Mouse (Mus musculus) urinary bladder, postnatal 36 days (tissue): ENCODE data around the gene Gramd4.

Source experiments
- DNase-seq, 2 experiments: peaks; one replicate each; pipeline ENCODE4 v3.0.0; 2022; ENCODE audit warnings: low spot score in 2 of 2, mixed read lengths in 1 of 2

Gene Gramd4

DNA sequence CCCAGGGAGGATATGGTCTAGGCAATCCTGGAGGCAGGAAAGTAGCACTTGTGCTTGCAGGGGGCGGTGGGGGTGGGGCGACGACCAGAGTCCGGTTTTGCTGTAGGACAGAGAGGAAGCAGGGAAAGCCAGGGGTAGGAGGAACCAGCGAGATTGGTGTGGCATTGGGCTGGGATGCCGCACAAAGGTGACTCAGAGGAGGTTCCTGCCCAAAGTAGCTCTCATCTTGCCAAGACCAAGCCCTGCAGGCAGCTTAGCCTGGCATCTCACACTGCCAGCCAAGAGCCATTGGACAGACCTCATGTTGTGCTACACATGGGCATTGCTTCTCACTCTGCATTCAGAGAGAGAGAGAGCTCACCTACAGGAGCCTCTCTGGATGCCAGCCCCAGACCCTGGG is at the start of gene Gramd4:
TSS of gene Gramd4 (plus strand) at position 283 of the 400 bp plus-strand sequence.
- DNase-seq = no peak

DNA sequence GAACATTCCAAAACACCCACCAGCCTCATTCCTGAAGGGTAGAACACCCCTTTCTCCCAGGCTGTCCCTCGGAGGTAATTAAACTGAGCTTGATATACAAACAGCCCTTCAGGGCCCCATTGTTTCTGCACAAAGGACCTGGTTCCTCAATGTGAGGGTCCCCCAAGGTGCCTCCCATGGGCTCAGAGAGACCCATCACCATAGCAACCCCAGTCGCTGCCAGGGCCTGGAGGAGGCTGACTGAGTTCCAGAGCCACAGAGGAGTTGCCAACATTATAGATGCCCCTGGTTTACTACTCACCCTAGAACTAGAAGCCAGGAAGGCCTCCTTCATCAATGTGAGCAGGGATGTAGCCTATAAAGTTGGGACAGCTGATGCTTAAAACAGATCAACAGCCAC is 44.4 kb upstream of the Gramd4 start:
- DNase-seq = no peak

DNA sequence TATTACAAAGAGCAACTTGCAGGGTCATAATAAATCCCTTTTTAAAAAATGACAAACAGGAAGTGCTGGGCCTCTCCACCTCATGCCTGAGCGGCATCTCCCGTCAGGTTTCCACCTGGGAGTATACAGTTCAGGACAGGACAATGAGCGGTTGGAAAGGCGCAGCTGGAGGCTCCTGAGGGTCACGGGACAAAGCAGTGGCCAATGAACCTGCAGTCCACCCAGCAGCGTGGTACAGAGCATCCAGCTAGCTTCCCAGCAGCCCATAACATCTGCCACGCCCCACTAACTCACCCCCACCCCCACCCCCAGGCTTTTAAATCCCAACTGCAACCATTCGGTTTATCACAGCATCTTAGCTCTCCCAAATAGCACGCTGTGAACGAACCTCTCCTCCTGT is 43.8 kb upstream of the Gramd4 start:
- no peak for DNase-seq

DNA sequence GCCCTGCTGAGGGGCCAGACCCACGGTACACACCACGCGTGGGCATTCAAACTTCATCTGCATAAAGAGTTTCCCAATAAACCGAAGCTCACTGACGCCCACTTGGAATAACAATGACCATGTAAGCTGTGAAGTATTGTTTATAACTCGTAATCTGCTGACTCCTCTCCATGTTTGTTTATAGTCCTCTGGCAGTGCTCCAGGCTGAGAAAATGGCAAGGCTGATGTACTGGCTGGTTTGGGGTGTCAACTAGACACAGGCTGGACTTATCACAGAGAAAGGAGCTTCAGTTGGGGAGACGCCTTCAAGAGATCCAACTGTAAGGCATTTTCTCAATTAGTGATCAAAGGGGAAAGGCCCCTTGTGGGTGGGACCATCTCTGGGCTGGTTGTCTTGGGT is 42.5 kb upstream of the Gramd4 start:
- no peak for DNase-seq

DNA sequence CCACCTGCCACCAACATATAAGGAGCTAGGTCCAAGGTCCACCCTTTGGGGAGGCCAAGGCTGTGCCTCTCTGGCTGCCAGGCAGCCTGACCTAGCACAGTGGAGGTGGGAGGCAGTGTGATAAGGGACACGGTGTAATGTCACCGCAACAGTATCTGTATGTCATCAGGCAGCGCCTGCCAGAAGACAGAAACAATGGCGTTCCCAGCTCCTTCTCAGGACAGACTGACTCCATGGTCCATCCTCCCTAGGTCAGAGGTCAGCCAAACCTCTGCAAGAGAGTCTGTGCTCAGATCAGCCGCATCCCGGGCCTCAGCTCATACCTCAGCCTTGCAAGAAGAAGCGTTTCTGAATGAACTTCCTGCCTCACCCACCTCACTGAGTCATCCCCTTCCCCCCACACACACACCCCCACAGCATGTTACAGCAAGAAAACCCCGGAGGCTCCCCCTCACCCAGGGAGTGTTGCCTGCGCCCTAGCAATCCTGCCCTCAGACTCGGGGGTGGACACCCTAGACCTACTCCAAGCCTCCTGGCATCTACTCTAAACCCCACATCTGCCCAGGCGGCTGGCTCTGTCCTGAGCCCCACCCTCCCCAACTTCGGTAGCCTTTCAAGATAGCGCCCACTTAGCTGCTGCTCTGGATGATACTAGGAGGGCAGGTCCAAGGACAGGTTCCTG is 41.5 kb upstream of the Gramd4 start:
- no peak for DNase-seq

DNA sequence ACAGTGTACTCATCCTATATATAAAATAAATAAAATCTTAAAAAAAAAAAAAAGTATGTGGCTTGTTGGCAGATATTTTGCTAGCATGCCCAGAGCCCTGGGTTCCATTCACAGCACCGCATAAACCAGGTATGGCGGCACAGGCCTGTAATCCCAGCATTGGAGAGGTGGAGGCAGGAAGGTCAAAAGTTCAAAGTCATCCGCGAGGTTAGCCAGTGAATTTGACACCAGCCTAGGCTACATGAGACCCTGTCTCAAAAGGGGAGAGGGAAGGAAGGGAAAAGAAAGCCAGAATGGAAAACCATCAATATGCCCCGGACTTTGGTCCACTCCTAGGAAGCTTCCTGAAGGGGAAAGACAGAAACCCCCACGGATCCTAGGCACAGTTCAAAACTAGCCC is 40.2 kb upstream of the Gramd4 start:
- DNase-seq = no peak

DNA sequence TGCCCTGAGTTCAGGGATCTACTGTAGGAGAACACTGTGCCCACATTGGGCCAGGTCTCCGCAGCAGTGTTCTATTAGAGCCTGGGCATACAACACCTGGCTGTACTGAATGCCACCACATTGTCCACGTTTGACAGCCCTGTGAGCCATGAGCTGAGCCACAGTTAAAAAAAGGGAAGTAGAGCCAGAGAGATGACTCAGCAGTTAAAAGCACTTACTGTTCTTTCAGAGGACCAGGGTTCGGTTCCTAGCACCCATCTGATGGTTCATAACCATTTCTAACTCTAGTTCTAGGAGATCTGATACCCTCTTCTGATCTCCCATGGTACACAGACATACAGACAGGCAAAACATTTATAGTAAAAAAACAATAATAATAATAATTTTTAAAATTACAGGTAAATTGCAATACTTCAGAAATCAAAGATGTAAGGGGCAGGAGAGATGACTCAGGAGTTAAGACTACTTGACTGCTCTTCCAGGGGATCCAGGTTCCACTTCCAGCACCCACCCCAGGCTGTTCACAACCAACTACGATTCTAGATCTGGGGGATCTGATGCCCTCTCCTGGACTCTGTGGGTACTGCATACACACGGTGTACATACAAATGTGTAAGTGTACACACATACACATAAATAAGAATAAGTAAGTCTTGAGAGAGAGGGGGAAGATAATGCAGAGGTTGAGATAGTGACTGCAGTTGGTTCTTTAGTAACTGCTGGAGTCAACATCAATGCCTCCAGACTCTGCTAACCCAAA is 38.6 kb upstream of the Gramd4 start:
- no peak for DNase-seq

DNA sequence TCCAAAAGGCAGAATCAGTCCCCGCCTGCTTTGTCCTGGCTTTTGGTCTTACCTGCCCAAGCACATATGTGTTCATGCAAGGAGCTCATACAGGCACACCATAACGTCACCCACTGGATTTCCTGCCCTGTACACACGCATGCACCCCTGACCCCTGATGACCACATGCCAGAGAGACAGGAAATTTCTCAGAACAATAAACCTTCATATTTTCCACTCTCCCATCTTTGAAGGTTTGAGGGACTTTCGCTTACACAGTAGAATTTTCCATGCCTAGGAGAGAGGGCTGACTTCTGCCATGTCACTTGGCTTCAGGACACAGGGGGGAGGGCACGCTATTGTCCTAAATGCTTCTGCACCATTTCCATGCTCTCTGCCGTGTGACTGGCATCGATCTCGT is 37.5 kb upstream of the Gramd4 start:
- no peak for DNase-seq

DNA sequence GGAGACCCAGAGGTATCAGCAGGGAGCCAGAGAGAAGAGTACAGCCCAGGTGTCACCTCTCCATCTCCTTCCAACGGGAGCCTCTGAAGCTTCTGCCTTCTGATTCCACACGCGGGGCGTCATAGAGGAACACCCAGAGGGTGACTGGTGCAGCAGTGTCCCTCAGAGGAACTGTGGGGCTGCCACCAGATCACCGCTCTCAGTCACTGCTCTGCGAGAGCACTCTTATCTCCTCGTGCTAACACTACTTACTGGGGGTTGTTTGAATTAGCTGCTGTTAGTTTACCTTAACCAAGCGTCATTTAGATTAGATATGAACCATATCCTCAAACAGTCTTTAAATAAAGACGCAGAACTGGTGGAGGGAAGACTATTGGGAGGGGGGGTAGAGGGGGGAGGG is 36.2 kb upstream of the Gramd4 start:
- DNase-seq = no peak

DNA sequence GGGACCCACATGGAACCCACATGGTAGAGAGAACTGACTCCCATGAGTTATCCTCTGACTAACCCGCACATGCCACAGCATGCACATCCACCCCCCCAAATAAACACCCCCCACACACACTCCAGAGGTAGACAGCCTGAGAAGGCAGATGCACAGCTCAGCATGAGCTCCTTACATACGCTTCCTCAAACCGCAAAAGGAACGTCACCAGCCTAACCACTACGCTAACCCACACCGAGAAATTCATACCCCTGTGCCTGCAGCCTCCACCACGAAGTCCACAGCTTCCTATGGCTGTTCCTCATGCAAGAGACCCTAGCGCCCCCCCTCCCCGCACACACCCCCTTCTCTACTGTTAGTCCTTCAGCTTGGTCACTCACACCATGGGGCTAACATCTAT is 35.5 kb upstream of the Gramd4 start:
- DNase-seq = no peak

DNA sequence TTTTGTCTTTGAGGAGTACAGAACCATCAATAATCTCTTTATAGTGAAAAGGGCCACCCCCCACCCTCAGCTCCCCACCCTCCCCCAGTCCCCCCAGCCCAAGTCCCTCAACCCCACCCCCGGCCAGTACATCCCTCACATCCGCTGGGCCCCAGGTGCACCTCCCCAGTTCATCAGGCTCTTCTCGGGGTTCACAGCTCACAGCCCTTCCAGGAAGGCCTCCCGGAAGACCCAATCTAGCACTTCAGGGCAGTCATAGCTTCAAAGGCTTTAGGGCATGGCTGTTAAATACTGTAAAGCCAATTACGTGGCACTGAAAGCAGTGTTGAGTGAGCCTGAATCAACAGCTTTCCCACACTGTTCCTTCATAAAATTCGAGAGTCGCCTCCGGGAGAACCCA is 29.6 kb upstream of the Gramd4 start:
- no peak for DNase-seq

DNA sequence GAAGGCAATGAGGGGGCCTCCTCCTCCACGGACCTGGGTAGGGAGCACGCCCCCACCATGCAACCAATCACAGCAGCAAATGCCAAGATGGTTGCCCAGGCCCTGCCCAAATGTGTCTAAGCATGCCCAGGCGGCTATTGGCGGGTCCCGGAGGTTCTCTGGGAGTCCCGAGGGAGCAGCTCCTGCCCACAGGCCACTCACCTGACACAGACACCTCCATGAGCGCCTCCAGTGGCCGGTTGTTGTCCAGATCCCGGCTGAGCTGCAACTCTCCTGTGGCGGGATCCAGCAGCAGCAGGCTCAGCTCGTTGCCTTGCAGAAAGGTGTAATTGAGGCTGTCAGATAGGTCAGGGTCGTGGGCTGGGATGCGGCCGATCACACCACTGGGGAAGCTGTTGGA is 27.5 kb upstream of the Gramd4 start:
- no peak for DNase-seq

DNA sequence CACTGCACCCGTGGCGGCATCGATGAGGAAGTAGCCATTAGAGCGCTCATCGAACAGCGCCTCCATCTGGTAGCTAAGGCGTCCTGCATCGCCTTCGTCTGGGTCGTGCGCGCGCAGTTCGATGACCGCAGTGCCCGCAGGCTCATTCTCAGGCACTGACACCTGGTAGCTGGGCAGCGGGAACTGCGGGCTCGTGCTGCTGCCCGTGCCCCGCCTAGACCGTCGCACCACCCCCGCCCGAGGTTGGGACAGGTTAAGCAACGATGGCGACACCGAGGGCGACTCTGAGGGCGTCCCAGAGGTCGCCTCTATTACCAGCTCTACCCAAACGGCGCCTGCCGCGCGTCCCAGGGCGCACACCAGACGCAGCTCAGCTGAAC is 24.7 kb upstream of the Gramd4 start:
- no peak for DNase-seq

DNA sequence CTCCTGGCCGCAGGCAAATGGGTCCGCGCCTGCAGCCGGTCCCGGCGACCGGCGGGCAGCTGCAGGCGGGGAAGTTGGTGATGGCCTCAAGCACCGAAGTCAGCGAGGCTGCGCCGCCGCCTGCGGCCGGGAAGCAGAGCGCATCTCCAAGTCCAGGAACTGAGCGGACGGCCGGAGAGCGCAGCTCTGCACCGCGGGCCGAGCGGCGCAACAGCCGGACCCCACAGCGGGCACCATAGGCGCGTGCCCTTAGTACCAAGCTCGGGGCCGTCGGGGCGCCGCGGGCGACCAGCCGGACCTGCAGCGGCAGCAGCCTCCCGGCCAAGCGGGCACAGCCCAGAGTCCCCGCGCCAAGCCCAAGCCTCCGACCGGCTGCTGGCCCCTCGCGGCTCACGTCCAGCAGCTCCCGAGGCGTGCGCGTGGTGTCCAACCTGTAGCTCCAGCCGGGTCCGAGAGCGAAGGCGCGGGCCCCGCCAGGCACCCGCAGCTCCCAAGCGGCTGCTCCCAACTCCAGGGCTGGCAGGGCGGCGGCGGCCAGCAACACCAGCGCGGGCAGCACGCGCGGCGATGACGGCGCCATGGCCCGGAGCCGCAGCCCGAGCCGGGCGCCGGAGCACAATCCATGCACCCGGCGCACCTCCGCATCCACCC is 24.2 kb upstream of the Gramd4 start, which contains the start of gene Celsr1:
TSS of gene Celsr1 (minus strand) at position 587 of the 651 bp plus-strand sequence.
- no peak for DNase-seq

DNA sequence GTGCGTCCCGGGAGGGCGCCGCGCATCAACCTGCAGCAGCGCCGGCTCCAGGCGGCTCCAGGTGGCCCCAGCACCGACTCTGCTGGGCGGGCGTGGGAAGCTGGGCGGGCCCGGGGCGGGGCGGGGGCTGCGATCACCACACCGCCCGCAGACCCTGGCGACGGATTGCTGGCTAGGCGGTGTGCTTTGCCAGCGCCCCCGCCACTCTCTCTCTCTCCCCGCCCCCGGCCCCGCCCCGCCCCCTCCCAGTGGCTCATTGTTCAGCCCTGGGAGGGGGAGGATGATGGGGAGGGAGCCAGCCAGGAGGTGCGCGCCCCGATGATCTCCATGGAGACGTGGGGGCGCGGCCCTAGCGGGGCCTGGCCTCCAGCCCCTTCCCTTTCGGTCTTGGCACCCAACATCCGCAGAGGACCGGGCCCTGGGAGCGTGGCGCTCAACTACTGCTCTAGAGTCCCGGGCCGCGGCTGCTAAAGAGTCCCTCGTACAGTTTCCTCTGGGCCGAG is 23.4 kb upstream of the Gramd4 start:
- DNase-seq = no peak

DNA sequence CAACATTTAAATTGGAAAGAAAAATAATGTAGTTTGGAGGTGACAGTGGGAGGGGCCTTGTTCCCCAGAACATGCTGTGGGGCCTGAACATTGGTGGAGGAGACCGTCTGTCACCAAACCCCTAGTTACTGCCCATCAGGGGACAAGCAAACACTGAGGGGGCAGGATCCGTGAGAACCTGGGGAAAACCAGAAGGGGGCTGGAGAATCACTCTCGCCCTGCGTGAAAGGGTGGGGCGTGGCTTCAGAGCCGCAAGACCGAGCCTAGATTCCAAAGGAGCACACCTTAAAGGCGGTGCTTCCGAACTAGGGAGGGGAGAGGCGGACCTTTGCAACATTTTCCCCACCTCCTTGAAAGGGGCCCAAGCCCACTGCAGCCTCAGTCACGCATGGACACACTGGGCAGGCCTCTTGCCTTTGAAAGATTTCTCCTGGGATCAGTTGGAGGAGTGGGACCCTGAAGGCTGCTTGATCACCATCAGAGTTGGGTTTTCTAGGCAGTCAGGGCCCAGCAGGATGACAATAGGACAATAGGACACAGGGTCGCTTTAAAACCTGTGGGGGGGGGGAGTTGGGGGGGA is 22.6 kb upstream of the Gramd4 start:
- no peak for DNase-seq

DNA sequence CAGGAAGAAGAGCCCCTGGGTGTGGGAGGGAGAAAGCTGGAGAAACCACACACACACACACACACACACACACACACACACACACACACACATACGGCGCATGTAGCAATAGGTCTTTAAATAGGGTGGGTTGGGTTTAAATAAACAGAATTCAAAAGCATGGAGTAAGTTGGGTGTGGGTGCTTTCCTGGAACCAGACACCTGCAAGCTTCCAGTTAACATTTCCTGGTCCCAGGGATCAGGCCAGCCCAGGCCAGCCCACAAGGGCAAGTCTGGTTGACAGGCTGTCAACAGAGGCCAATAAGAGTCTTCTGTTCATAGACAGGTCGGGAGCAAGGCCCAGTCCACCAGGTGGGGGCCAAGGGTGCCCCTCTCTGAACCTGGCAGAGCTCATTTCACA is 21.6 kb upstream of the Gramd4 start:
- no peak for DNase-seq

DNA sequence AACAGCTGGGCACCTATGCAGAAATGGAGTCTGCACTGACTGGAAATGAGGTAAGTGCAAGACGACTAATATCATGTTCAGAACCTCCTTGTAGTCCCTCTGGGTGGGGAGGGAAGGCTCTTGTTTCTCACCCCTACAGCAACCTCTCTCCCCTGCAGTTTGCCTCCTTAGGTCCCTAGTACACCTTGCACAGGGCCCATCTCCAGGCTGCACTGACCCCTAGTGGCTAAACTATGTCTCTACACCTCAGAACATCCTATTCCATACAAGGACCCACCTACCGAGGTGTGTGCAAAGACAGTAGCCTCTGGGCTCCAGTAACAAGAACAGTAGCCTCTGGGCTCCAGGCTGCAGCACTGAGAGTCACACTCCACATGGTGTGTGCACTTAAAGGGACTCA is 18.7 kb upstream of the Gramd4 start:
- DNase-seq = peak; percentile 60 to 63

DNA sequence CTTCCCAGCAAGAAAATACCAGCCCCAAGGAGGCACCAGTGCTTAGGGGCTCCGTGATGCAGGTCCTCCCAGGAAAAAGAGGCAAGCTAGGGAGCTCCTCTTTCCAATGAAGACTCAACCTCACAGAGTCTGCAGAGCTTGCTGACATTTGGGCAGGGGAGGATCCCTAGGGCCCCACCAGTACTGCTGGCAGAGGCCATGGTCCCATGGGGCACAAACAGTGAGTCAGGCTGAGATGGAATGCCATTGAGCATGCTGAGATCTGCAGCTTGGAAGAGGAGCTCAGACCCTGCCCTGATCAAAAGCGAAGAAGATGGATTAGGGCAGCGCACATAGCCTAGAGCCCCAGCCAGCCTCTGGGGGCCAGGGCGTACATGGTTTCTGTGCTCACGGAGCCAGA is 16.1 kb upstream of the Gramd4 start:
- DNase-seq = no peak

DNA sequence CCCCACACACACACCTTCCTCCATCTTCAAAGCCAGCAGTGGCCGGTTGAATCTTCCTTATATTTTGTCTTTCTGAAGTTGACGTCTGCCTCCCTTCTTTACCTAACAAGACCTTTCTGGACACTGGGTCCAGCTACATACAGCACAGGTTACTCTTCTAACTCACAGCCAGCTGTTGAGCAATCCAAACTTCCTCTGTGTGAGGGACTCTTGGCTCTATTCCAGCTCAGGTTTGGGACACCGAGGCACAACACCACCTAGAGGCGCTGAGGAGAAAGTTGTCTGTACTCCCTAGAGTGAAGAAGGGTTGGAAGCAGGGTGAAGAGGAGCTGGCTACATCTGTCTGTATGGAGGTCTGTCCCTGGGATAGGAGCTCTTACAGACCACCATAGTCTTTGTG is 15.1 kb upstream of the Gramd4 start:
- DNase-seq = no peak

DNA sequence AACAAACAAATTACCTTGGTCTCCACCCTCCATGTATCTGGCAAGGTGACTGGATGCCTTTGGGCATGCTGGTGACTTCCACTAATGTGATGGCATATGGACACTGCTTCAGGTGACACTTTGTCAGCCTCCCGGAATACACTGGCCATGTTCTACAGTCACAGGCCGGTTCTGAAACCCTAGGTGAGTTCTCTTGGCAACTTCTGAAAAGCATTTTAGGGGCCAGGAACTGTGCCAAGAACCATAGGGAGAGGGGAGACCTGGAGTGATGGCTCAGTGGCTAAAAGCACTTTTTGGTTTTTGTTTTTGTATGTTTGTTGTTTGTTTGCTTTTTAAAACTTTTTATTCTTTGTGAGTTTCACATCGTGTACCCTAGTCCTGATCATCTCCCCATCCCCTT is 8.0 kb upstream of the Gramd4 start:
- no peak for DNase-seq

DNA sequence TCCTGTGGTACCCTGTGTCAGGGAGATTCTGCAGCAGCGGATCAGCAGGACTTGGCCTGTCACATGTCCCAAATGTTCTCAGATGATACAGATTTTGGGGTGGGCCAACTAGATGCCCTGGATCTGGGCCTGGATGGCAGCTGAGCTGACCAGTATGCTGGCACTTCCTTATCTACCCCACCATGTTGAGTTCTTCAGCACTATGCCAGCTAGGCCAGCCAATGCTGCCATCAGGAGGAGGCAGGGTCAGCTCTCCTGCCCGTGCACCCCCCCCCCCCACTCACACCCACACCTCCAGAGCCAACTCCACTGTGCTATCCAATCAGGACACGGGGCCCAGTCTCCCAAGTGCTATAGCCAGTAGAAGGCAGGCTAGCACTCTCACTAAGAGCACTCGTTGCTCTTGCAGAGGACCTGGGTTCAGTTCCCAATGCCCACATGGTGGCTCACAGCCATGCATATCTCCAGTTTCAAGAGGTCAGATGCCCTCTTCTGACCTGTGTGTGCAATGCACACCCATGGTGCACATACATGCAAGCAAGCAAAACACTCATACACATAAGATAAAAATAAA is 7.2 kb upstream of the Gramd4 start:
- DNase-seq = no peak
